Mouse (Mus musculus) embryonic facial prominence, embryonic 15.5 days (tissue): ENCODE measurements around the gene Ror1. TPM values are rescaled to one million over a fixed set of nuclear protein-coding genes. Genes with fewer than 3 reads are reported as not detected.

Experiments used
- ATAC-seq: fragments of 200-750 bp; cut with Nextera tagmentation; 2 replicates; pipeline ENCODE4 v1.8.0; 2017; ENCODE audit warnings: low read depth, moderate TSS enrichment; ENCODE audit not compliant: insufficient number of reproducible peaks, low FRiP score, low TSS enrichment
- H3K27ac ChIP-seq: fragments of 300-500 bp; sonication (generic); replicated peaks from 2 replicates; pipeline ENCODE4 v1.5.1; 2015; ENCODE audit warnings: mild to moderate bottlenecking, inconsistent platforms
- H3K27me3 ChIP-seq: fragments of 300-500 bp; sonication (generic); 2 replicates; pipeline ENCODE4 v1.6.1; 2015; ENCODE audit warnings: inconsistent platforms
- H3K36me3 ChIP-seq: fragments of 300-500 bp; sonication (generic); 2 replicates; pipeline ENCODE4 v1.6.1; 2015; ENCODE audit warnings: mild to moderate bottlenecking, inconsistent platforms
- H3K4me1 ChIP-seq: fragments of 300-500 bp; sonication (generic); 2 replicates; pipeline ENCODE4 v1.6.1; 2015; ENCODE audit warnings: inconsistent platforms
- H3K4me2 ChIP-seq: fragments of 300-500 bp; sonication (generic); replicated peaks from 2 replicates; pipeline ENCODE4 v1.6.1; 2015; ENCODE audit warnings: mild to moderate bottlenecking, inconsistent platforms
- H3K4me3 ChIP-seq: fragments of 300-500 bp; sonication (generic); replicated peaks from 2 replicates; pipeline ENCODE4 v1.5.1; 2015; ENCODE audit warnings: mild to moderate bottlenecking, inconsistent platforms
- H3K9ac ChIP-seq: fragments of 300-500 bp; sonication (generic); 2 replicates; pipeline ENCODE4 v1.6.1; 2015; ENCODE audit warnings: inconsistent platforms
- H3K9me3 ChIP-seq: fragments of 300-500 bp; sonication (generic); replicated peaks from 2 replicates; pipeline ENCODE4 v1.6.1; 2016; ENCODE audit warnings: inconsistent platforms
- WGBS: fragments of 180-500 bp; shearing (Covaris S2); methylation state at CpG from one replicate; pipeline ENCODE4 v1.1.7; 2015; 5-methylcytosine and 5-hydroxymethylcytosine counted together
- polyA plus RNA-seq: library from polyadenylated mRNA; unstranded; fragments of >200 nt; fragmentation: Nextera tagmentation; extraction: Ambion mirVana; gene quantifications from 2 replicates; pipeline ENCODE4 v1.2.1, GENCODE M21; 2015

Gene Ror1
- polyA plus RNA-seq, 1 experiment from 2014 or later, result 11.7 TPM

- Histone ChIP-seq H3K27me3 (no peaks in the 10 kb centered on the region), H3K9me3 (no peaks in the 10 kb centered on the region), H3K36me3 (no peaks in the 10 kb centered on the region), H3K4me3 (no peak overlapping the region), H3K27ac (no peak overlapping the region), H3K9ac (no peak overlapping the region), H3K4me1 (peaks cover 7% of the 10 kb centered on the region; the same call in 1 of the 2 replicates), H3K4me2 (no peak overlapping the region)
- WGBS, result 57% methylated on average over 14 of the region's 14 CpGs
- ATAC-seq, result peak; percentile 72
Measured at GRCm38 (mm10) chr4:100324719-100325515, 229.3 kb downstream of the Ror1 start.

GRCm38 (mm10) chr4:100328361-100328970, 232.9 kb downstream of the Ror1 start:
- Histone ChIP-seq H3K4me2 (no peak overlapping the region), H3K4me3 (no peak overlapping the region), H3K9ac (no peak overlapping the region), H3K4me1 (no peaks in the 10 kb centered on the region), H3K9me3 (no peaks in the 10 kb centered on the region), H3K27ac (no peak overlapping the region), H3K27me3 (no peaks in the 10 kb centered on the region), H3K36me3 (no peaks in the 10 kb centered on the region)
- no peak for ATAC-seq
- WGBS, result 52% methylated on average over 4 of the region's 4 CpGs

- WGBS, result 72% methylated on average over 2 of the region's 2 CpGs
- Histone ChIP-seq H3K4me1 (peaks cover 14% of the 10 kb centered on the region), H3K27ac (0 out of 2 replicates have a peak overlapping the region, but pooled peaks have one; percentile 14), H3K9ac (no peak overlapping the region), H3K9me3 (no peaks in the 10 kb centered on the region), H3K36me3 (no peaks in the 10 kb centered on the region), H3K4me2 (no peak overlapping the region), H3K27me3 (no peaks in the 10 kb centered on the region), H3K4me3 (no peak overlapping the region)
- no peak for ATAC-seq
Measured at GRCm38 (mm10) chr4:100335168-100335567, 239.6 kb downstream of the Ror1 start.

- H3K4me2 ChIP-seq, result no peak overlapping the region
- ATAC-seq, result no peak
- no peak overlapping the region for H3K27ac ChIP-seq
- H3K27me3 ChIP-seq, result no peaks in the 10 kb centered on the region
- no peaks in the 10 kb centered on the region for H3K36me3 ChIP-seq
- H3K4me1 ChIP-seq, result no peaks in the 10 kb centered on the region; the same call in 1 of the 2 replicates
- no peak overlapping the region for H3K4me3 ChIP-seq
- WGBS, result 72% methylated on average over 3 of the region's 3 CpGs
- no peak overlapping the region for H3K9ac ChIP-seq
- H3K9me3 ChIP-seq, result no peaks in the 10 kb centered on the region
Measured at GRCm38 (mm10) chr4:100347791-100348190, 252.2 kb downstream of the Ror1 start.

GRCm38 (mm10) chr4:100350106-100350795, 254.7 kb downstream of the Ror1 start:
- H3K4me2 ChIP-seq, result no peak overlapping the region
- H3K9me3 ChIP-seq, result no peaks in the 10 kb centered on the region
- H3K9ac ChIP-seq, result no peak overlapping the region
- no peaks in the 10 kb centered on the region for H3K36me3 ChIP-seq
- H3K4me3 ChIP-seq, result no peak overlapping the region
- ATAC-seq, result peak; percentile 19; the same call in 1 of the 2 replicates
- H3K27me3 ChIP-seq, result no peaks in the 10 kb centered on the region
- no peaks in the 10 kb centered on the region; the same call in 1 of the 2 replicates for H3K4me1 ChIP-seq
- 72% methylated on average over 7 of the region's 7 CpGs for WGBS
- no peak overlapping the region for H3K27ac ChIP-seq

- ATAC-seq, result no peak
- no peak overlapping the region for H3K4me3 ChIP-seq
- H3K27me3 ChIP-seq, result no peaks in the 10 kb centered on the region
- H3K9ac ChIP-seq, result no peak overlapping the region
- no peak overlapping the region for H3K4me2 ChIP-seq
- H3K9me3 ChIP-seq, result no peaks in the 10 kb centered on the region
- no peak overlapping the region for H3K27ac ChIP-seq
- peaks cover 4% of the 10 kb centered on the region; the same call in 1 of the 2 replicates for H3K4me1 ChIP-seq
- H3K36me3 ChIP-seq, result no peaks in the 10 kb centered on the region
Measured at GRCm38 (mm10) chr4:100351797-100352290, 256.3 kb downstream of the Ror1 start.

- WGBS, result 27% methylated on average over 5 of the region's 5 CpGs
Measured at GRCm38 (mm10) chr4:100355566-100355965, 260.0 kb downstream of the Ror1 start.

GRCm38 (mm10) chr4:100357881-100358589, 262.4 kb downstream of the Ror1 start:
- WGBS, result 36% methylated on average over 4 of the region's 4 CpGs
- ATAC-seq, result no peak
- H3K27ac ChIP-seq, result no peak overlapping the region

More at GRCm38 (mm10) chr4:100355566-100355965, 260.0 kb downstream of the Ror1 start:
- Histone ChIP-seq H3K27me3 (no peaks in the 10 kb centered on the region), H3K4me2 (no peak overlapping the region), H3K4me3 (no peak overlapping the region), H3K4me1 (peaks cover 4% of the 10 kb centered on the region; the same call in 1 of the 2 replicates), H3K36me3 (no peaks in the 10 kb centered on the region), H3K9ac (no peak overlapping the region), H3K27ac (no peak overlapping the region), H3K9me3 (no peaks in the 10 kb centered on the region)
- no peak for ATAC-seq

GRCm38 (mm10) chr4:100363666-100364065, 268.1 kb downstream of the Ror1 start:
- Histone ChIP-seq H3K4me3 (no peak overlapping the region), H3K36me3 (no peaks in the 10 kb centered on the region), H3K4me2 (no peak overlapping the region), H3K9ac (no peak overlapping the region), H3K9me3 (no peaks in the 10 kb centered on the region), H3K27me3 (no peaks in the 10 kb centered on the region), H3K27ac (no peak overlapping the region), H3K4me1 (no peaks in the 10 kb centered on the region)
- 85% methylated on average over 7 of the region's 7 CpGs for WGBS
- no peak for ATAC-seq

More at GRCm38 (mm10) chr4:100357881-100358589, 262.4 kb downstream of the Ror1 start:
- Histone ChIP-seq H3K9me3 (no peaks in the 10 kb centered on the region), H3K4me1 (peaks cover 4% of the 10 kb centered on the region; the same call in 1 of the 2 replicates), H3K4me3 (no peak overlapping the region), H3K27me3 (no peaks in the 10 kb centered on the region), H3K36me3 (no peaks in the 10 kb centered on the region), H3K9ac (no peak overlapping the region), H3K4me2 (no peak overlapping the region)

GRCm38 (mm10) chr4:100368691-100369090, 273.1 kb downstream of the Ror1 start:
- Histone ChIP-seq H3K36me3 (no peaks in the 10 kb centered on the region), H3K9me3 (no peaks in the 10 kb centered on the region), H3K4me3 (no peak overlapping the region), H3K27ac (no peak overlapping the region), H3K4me2 (no peak overlapping the region), H3K4me1 (no peaks in the 10 kb centered on the region), H3K9ac (no peak overlapping the region), H3K27me3 (no peaks in the 10 kb centered on the region)
- no peak for ATAC-seq
- 52% methylated on average over 2 of the region's 2 CpGs for whole genome bisulfite sequencing
